Mouse (Mus musculus): ENCODE results near the gene Ctns.

Ctns gene

DNA sequence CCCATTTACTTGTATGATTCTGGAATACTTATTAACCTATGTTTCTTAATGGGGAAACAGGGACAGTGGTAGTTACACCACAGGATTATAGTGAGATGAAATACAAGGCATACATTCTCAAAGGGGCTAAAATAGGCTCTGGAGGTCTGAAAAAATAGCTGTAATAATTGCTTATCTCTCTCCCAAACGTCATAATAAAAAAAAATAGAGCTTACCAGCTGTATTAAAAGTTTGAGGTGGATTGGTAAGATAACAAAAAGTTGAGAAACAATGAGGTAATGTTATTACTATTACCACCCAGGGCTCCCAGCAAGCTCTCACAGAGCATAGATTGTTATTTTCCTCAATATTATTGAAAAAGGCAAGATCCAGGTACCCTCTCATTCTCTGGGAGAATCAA, 652 bp downstream of the Ctns start:
- ATAC-seq (ENCODE audit: insufficient number of reproducible peaks, low FRiP score, low TSS enrichment): no peak

DNA sequence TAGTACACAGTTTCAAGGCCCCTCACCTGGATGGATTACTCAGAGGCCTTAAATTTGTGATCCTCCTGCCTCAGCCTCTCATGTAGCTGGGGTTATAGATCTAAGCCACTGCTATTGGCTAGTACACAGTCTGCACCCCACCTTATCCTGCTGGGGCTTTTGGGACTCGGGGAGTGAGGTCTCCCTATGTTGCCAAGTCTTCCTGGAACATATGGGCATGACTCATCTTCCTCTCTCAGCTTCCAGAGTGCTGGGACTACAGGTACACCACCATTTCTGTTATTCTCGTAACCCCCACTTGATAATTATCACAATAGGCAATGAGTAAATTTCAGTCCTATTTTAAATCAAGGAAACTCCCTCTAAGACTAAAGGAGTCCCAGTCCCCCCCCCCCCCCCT, 4.4 kb downstream of the Ctns start:
- no peak for ATAC-seq (ENCODE audit: insufficient number of reproducible peaks, low FRiP score, low TSS enrichment)

DNA sequence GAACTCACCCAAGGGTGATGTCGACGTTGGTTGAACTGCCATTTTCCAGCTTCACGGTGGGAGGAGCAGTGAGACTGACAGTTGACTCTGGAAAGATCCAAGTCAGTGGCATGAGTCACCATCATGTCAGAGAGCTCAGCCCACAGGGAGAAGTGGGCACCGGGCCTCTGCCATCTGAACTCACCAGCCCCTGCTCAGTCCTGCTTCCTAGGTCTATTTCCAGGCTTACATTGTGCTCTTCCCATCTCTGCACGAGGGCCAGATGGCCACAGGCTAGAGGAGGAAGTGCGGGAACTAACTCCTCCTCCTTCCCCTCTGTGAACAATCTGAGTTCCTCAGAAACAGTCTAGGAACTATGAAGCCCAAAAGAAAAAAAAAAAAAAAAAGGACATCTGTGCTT, 5.8 kb downstream of the Ctns start:
- peak; percentile 84 for ATAC-seq (ENCODE audit: insufficient number of reproducible peaks, low FRiP score, low TSS enrichment)

DNA sequence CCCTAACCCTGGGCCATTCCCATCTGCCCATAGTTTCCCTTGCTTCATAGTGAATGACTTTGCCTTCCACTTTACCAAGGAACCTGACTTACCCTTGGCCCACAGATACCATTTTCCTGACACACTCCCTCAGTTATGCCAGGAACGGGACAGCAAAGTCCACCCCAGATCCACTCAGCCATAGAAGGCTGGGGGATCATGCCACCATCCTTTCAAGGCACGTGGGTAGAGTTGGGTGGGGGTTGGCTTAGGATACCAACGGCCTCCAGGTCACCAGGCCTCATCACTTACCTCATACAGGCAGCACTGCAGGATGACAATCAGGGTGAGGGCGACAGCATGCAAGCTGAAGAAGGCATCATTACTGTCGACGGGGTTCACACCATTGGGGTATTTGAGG, 11.6 kb downstream of the Ctns start:
- no peak for ATAC-seq (ENCODE audit: insufficient number of reproducible peaks, low FRiP score, low TSS enrichment)

DNA sequence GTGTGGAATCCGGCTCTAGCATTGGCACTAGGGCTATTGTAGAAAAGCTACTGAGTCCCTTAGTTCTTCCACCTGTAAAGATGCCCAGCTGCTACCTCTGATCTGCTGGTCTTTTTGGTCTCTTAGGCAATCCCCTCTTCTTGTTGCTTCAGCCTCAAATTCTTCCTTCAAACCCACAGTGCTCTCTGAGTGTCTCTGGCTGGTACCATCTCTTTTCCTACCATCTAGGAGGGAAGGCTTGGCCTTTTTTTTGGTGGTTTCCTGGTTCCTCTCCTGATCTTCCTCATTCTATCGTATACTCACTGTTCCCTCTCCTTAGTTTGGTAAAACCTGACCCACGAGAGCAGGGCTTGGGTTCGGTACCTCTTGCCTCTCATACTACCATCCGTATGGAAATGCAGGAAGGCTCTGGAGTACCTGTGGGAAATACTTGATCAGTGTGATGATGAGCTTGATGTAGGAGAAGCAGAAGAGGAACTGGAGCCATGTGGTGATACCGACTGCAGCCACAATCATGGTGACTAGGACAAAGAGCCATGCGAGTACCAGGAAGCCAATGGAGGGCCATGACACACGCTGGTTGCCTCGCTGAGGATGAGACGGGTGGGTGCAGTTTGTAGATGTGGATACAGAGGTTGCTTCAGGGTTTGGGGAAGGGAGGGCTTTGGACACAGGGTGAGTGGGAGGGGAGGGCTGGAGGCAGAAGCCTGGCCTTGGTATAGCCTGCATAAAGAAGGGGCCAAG, 12.8 kb downstream of the Ctns start:
- ATAC-seq (ENCODE audit: insufficient number of reproducible peaks, low FRiP score, low TSS enrichment): no peak

DNA sequence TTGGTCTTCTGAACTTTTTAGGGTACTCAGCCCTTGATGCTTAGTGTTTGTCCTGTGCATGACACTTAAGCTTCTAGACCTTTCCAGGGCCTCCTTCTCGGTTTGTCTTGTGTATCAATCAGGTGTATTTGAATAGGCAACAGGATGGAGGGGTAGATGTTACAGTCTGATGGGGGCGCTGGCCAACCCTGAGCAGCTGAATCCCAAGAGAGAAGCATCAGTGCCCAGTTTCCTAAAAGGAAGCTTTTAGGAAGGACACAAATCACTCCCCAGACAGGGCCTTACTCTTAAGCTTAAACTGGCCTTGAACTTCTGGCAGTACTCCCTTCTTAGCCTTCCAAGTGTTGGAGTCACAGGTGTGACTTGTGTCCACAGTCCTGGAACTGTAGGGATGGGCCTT, 20.9 kb downstream of the Ctns start:
- ATAC-seq (ENCODE audit: insufficient number of reproducible peaks, low FRiP score, low TSS enrichment): no peak

DNA sequence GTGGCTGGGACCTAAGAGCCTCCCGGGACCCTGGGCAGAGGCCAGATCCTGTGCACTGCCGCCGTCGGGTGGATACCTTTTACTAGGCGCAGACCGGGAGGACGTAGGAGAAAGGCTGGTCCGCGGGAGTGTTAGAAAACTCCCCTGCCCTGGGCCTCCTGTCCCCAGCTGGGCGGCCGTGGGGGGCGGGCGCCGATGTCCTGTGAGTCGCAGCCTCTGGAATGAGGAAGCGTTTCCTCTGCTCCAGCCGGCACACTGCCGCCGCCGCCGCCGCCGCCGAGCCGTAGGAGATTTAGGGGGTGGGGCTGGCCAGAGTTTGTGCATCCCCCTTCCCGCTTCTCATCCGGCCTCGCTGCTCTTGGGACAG, 21.4 kb downstream of the Ctns start:
- ATAC-seq (ENCODE audit: insufficient number of reproducible peaks, low FRiP score, low TSS enrichment): no peak

DNA sequence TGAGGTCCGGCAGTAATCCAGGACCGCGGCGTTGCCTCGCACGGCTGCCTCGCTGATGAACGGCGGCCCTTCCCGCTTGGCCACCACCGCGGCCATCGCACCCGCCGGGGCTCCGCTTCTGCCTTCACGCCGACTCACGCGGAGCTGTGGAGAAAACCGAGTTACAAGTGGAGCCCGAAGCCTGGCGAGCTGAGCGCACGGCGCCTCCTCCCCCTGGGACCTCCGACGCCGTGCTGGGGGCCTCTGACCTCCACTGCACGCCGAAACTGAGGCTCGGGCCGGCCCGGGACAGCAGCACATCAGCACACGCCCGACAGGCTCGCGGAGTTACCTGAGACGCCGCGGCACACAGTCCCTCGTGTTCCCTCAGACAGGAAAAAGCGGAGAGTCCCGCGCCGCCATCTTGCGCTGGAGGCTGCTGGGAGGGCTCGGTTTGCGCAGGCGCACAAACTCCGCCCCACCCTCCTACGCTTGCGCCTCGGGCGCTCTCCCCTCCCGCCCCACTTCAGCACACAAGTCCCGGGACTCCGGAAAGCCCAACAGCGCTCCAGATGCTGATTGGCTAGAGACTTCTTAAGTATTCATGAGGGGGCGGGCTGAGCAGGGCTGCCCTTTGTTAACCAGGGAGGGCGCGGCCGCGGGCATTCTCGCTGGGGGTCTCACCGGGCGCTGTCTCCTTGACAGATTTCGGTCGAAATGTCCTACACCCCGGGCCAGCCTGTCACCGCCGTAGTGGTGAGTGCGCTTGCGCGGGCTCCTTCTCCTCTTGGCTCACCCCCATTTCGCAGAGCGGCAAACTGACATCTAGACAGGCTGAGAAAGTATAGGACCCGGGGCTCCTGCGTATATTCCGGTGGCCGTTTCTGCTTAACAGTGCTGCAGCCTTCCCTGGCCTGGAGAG, 22.0 kb downstream of the Ctns start, which contains the start of the genes Emc6 and Tax1bp3:
Gene Emc6 (minus strand): TSS at position 430 of the 901 bp plus-strand sequence.
Gene Tax1bp3 (plus strand): TSS at position 476 of the 901 bp plus-strand sequence.
- peak; percentile 96 for ATAC-seq (ENCODE audit: insufficient number of reproducible peaks, low FRiP score, low TSS enrichment)

DNA sequence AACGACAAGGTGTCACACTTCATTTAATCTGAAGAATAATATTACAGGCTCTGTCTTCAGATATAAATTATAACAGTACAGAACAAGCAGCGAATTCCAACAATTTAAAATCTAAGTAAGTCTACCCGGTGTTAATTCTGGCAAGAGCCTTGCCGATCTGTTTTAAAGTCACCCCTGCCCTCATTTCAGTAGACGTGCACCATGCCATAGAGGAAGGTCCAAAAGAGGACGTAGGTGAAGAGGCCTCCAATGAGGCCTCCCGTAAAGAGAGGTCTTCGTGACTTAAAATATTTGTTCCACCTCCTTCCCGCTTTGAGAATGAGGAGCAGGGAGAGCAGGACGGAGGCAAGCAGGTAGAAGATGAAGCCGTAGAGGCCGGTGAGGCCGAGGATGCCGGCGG, 22.7 kb downstream of the Ctns start:
- ATAC-seq (ENCODE audit: insufficient number of reproducible peaks, low FRiP score, low TSS enrichment): no peak

DNA sequence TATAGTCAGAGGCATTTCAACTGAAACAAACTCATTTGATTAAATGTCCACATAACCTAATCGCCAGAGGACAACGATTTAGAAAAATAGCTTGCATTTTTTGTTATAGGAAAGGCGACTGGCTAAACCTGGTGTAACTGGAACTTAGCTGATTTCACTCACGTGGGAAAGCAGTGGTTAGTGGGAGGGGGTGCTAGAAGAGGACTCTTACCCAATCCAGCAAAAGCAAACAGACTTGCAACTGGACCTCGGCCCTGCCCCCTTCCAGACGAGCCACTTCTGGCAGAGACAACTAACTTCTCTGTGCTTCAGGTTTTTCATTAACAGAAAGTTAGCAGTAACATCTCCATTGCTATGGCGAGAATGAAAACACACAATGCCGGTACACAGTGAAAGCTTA, 23.2 kb downstream of the Ctns start:
- no peak for ATAC-seq (ENCODE audit: insufficient number of reproducible peaks, low FRiP score, low TSS enrichment)

DNA sequence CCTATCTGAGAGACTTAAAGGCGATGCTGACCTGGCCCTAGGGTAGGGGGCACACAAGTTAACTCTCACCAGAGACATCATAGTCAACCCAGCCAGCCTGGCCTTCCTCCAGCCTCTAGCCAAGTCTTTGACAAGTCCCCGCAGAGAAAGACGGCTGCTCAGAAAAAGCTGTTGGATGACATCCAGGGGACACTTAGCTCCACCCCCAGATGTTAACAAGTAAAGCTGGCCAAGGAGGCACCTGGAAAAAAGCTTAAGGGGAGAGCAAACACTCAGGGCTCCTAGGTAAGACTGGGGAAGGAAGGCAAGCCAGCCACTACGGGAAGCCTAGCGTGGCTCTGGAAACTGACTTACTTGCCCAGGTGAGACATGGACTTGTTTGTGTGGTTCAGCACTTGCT, 26.7 kb downstream of the Ctns start:
- no peak for ATAC-seq (ENCODE audit: insufficient number of reproducible peaks, low FRiP score, low TSS enrichment)

DNA sequence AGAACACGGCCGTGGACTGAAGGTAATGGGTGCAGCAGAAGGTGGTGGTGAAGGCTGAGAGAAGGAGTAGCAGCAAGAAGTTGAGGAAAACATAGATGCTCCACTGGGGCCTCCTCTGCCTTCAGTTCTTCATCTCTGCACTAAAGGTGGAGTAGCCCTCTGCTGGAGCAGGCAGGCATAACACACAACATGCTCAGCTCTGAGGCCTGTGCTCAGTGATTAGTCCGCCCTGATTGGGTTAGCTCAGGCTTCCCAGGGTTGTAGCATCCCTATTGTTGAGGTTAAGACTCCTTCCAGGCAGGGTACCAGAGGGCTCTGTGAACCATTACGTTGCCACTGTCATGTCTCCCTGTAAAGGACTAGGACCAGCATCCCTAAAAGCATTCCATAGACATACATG, 29.6 kb downstream of the Ctns start:
- no peak for ATAC-seq (ENCODE audit: insufficient number of reproducible peaks, low FRiP score, low TSS enrichment)

DNA sequence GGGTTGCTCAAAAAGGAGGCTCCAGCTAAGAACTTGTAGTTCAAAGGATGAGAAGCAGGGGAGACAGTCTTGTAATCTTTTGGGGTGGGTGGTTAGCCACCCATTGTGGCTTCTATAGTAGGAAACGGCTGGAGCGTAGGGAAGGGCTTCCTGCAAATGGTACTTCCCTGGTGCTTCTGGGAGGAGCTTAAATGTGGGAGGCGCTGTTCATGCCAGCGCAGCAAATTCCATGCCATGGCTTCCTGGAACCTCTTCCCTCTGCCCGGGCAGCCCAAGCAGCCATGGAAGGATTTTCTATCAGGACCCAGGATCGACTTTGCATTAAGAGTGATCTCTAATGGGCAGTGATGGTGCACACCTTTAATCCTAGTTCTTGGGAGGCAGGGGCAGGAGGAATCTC, 30.3 kb downstream of the Ctns start:
- no peak for ATAC-seq (ENCODE audit: insufficient number of reproducible peaks, low FRiP score, low TSS enrichment)

DNA sequence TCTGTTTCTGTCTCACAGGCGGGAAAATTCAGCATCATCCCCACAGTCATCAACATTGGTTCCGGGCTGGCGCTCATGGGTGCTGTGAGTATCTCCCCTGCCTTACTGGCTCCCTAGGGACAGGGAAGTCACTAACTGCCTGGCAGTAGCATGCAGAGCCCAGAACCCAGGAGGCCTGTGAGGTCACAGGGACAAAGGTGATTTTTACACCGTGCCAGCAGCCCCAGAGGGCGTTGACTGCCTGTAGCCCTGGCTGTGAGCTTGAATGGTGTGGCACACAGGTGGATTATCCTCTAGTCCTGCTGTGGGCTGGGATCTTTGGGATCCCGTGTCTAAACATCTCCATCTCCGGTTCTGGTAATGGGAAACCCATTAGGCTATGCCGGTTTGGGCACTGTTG, 30.8 kb downstream of the Ctns start:
- no peak for ATAC-seq (ENCODE audit: insufficient number of reproducible peaks, low FRiP score, low TSS enrichment)

DNA sequence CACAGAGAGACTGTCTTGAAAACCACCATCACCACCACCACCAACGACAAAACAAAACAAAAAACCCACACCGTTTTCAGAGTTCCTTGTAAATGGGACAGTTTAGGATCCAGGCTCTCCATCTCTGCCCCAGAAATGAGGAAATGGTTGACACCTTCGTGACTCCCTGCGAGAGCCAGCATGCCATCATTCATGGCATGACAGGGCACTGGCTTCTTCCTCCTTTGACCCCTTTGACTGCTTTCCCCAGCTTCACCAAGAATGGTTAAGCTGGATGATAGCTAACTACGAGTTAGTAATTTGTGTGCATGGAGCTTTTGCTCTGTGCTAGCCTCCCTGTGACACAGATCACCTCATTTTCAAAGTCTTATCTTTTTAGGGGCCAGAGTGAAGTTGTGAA, 36.6 kb downstream of the Ctns start:
- no peak for ATAC-seq (ENCODE audit: insufficient number of reproducible peaks, low FRiP score, low TSS enrichment)

DNA sequence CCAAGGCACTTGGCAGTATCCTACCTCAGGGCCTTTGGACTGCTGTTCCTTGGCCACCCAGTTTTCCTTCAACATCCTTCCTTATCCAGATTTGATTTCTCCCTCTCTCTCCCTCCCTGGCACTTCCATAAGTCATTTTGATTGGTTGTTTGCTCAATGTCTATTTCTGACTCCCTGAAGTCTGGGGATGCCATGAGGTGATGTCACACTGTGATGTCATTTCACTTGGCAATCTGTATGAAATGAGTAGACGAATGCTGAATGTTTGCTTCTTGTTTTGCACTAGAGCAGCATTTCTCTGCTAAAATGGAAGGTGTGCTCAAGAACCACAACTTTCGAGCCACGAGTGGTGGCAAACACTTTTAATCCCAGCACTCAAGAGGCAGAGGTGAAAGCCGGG, 37.2 kb downstream of the Ctns start:
- ATAC-seq (ENCODE audit: insufficient number of reproducible peaks, low FRiP score, low TSS enrichment): no peak

DNA sequence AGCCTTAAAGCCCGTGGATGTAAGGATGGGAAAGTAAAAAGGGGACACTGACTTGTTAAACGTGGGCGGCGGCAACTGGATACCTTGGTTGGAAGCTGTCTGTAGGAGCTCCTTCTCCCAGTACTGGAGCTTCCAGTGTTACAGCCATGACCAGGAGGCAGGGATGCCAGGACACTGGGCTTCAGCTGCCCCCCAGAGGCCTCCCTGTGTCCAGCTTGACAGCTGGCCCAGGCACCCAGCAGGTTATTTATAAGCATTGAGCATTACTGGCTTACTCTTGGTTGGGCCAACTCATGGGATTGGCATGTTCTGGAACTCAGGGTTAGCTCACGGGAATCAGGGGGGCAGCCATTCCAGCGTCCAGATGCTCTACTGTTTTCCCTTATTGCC, 38.0 kb downstream of the Ctns start:
- ATAC-seq (ENCODE audit: insufficient number of reproducible peaks, low FRiP score, low TSS enrichment): no peak

DNA sequence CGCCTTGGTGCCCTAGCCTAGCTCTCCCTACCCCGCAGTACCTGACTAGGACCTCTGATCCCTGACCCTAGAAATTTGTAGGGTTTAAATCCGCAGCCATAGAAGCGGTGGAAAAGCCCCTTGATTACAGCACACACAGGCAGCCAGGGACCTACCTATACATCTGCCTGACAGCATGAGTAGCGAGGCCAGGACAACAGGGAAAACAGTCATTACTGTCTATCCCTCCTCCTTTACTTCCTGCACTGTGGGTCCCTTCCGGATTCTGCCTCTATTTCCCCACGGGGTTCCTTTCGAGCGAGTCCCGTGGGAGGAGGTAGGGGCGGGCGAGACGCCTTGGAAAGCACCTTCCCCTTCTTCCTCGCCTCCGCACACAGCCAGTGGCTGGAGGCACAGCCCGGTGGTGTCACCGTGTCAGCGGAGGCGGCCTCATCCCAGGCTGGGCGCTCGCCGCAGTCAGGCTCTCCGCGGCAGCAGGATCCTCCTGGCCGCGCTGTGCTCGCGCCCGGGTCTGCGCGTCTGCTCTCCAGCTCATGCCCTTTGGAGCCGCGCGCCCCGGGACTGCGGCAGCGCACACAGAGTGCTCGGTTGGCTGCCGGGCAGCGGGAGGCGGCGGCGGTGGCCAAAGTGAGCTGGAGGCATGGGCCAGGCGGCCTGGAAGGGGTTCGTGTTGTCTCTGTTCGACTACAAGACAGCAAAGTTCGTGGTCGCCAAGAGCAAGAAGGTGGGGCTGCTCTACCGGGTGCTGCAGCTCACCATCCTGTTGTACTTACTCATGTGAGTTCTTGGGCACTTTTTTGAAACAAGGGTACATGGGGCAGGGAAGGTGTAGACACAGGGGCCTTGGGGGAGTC, 38.7 kb downstream of the Ctns start, which contains the start of gene P2rx5:
Gene P2rx5 (plus strand): TSS at position 465 of the 854 bp plus-strand sequence.
- ATAC-seq (ENCODE audit: insufficient number of reproducible peaks, low FRiP score, low TSS enrichment): peak; percentile 49; the same call in 1 of the 2 replicates

DNA sequence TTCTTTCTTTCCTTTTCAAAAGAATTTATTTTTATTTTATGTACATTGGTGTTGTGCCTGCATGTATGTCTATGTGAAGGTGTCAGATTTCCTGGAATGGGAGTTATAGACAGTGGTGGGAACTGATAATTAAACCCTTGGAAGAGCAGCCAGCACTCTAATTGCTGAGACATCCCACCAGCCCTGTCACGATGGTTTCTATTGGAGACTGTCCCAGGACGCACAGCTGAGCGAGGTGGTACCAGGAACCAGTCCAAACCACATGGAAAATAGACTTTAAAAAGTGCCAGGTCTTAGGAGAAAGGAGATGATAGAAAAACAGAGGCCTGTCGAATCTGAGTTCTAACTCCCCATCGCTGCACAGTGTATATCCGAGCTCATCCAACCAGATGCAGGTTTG, 43.8 kb downstream of the Ctns start:
- ATAC-seq (ENCODE audit: insufficient number of reproducible peaks, low FRiP score, low TSS enrichment): no peak

DNA sequence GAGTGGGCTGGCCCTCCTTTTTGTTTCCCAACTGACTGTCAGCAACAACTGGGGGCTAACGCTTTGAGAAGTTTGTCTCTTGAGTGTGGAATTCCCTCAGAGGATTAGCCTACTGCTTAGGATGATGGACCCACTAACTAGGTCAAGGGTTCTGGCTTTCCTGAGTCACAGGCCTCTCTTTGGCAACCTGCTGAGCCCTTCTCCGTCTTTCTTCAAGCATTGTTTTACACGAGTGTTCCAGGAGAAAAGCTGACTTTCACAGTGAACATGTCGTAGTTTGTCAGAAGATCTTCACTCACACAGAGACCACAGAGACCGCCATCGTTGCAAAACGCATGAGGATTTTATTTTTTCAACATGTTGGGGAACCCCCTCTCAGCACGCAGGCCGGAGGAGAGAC, 50.6 kb downstream of the Ctns start:
- no peak for ATAC-seq (ENCODE audit: insufficient number of reproducible peaks, low FRiP score, low TSS enrichment)

DNA sequence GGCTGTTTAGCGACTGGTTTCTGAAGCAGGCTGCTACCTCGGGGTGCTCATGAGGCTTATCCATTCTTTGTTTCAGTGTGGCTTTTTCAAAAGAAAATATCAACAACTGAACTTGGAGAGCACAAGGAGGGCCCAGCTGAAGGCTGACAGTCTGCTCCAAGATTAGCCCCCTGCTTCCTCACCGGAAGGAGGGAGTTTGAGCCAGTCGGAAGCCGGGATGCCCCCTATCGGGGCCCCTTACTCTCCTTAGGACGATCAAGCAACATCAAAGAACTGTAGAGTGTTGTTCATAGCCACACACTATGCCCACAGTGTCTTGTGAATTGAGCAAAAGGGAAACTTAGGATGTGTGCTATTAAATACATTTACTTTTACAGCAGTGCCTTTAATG, 51.9 kb downstream of the Ctns start:
- ATAC-seq (ENCODE audit: insufficient number of reproducible peaks, low FRiP score, low TSS enrichment): no peak
